Mouse (Mus musculus) adrenal gland (tissue): ENCODE data around the gene Rab43.

Experiments used
- intact Hi-C: fragments of 180-260 bp; cut with DNase I; formaldehyde crosslinking; loops from one replicate; pipeline ENCODE4 v1.15.1; 2025

The Rab43 gene

DNA sequence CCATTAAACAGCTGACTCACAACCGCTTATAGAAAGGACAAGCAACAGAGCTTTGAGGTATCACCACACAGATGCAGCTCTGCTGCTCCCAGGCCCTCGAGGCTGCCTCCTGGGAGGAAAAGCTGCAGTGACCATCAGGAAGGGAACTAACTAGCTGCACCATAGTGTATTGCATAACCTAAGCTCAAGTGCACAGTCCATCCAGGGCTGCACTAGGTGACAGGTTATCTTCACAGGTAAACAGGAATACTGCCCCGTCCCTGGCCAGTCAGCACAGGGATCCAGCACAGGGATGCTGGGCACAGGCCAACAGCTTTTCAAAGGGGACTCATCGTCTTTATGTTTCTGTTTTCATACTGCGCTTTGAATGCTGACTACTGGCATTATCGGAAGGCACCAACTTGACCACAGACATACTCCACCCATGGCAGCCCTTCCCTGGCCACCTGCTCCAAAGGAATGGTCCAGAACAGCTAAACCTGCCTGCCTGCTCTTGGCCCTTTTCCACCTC is 2.3 kb downstream of the Rab43 start:
- intact Hi-C loops: loop anchor here (5.0 kb wide), 1 partner anchor 37 kb away; no protein-coding TSS in a partner anchor

DNA sequence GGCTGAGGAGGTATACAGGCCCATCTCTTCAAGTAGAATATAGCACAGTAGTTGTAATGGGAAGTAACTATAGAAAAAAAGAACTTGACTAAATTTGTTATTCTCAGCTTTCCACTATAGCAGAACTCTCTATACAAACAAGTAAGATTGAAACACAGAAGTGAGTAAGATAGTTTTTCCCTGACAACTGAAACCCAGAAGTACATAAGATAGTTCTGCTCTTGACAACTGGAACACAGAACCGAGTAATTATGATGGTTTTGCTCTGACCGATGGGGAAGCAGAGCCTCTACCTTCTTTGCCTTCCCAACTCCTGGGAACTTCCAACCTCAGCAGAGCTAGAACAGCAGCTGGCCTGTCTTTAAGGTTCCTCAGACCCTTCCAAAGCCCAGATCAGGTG is 2.8 kb downstream of the Rab43 start:
- intact Hi-C loops: loop anchor here (5.0 kb wide), 1 partner anchor 37 kb away; no protein-coding TSS in a partner anchor

DNA sequence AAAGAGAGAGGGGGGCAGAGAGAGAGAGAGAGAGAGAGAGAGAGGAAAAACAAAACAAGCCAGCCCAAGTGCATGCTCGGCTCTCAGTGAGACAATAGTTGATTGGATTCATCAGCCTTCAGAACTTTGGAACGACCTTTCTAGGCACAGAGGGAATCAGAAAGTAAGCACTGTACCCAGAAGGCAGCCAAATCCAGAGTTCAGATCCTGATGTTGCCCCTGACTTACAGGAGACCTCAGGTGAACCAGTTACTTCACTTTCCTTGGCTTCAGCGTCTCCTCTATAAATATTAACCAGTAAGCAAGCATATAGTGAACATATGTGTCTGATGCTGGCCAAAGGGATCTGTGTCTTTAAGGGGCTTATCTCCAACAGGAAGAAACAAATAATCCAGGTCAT is 3.4 kb downstream of the Rab43 start:
- intact Hi-C loops: loop anchor here (5.0 kb wide), 1 partner anchor 36 kb away; no protein-coding TSS in a partner anchor

DNA sequence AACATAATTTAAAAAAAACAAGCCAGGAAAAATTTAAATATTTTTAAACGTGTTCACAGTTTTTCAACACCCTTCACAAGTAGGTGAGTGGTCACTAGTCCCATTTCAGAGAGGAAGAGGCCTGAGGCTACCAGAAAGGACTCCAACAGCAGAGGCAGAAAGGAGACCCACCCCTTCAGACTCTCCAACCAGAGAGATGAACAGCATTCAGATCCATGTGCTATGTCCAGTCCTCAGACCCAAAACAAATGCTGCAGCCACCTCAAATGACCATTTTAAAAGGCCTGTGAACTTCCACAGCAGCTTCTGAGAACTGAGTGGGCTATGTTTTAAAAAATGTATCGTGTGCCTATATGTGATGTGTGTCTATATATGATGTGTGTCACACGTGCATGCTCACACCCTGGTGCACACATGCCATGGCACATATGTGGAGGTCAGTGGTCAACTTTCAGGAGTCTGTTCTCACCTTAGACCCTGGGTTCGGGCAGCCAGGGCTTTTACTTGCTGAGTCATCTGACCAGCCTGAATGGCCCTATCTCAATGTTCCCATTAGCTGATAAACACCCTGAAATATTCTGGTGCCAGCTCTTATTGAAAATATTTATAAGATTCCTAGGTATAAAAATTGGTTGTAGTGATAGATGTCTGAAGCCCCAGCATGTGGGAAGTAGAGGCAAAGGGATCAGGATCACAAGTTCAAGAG is 4.1 kb downstream of the Rab43 start:
- intact Hi-C loops: loop anchor here (5.0 kb wide), 1 partner anchor 36 kb away; no protein-coding TSS in a partner anchor

DNA sequence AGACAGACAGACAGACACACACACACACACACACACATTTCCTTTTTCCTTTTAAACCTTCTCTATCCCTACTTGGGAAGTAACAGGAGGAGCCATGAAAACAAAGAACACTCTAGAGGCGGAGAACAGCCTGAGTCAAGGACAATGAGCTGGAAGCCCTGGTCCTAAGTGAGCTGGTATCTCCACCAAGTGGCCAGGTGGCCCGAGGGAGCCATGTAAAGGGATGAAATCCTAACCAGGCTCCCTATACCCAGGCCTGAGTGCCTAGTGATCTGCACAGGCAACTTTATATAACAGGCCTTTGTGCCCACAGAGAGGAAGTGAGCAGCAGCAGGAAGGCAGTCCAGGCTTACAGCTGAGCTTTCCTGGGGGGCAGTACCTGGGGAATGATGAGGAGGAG is 5.1 kb downstream of the Rab43 start:
- intact Hi-C loops: loop anchor here (5.0 kb wide), 1 partner anchor 35 kb away; no protein-coding TSS in a partner anchor

DNA sequence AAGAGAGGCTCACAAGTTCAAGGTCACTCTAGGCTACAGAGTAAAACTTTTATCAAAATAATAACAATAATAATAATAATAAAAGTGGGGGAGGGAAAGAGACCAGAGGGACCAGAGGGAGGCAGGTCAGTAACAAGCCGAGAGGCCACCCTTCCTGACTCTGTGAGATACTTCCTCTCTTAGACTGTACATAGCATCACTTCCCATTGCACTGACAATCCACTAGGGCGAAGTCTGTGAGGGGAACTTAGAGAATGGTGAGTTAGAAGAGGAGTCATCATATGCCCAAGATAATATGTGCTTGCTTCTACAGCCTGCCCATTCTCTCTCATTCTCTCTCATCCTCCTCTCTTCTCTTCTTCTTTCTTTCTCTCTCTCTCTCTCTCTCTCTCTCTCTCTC is 5.9 kb downstream of the Rab43 start:
- intact Hi-C loops: loop anchor here (5.0 kb wide), 1 partner anchor 34 kb away; no protein-coding TSS in a partner anchor

DNA sequence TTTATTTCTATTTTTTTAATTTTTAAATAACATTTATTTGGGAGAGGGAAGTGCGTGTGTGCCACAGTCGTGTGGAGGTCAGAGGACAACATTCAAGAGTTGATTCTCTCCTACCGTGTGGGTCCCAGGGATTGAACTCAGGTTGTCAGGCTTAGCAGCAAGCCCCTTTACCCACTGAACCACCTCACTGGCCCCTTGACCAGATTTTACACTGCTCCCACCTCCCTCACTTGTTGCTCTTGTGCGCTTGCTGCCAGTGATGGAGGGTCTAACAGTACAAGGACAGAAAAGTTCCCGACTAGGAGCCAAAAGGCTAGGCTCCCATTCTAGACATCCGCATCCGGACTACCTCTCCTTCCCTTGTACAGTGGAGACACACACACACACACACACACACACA is 6.5 kb downstream of the Rab43 start:
- intact Hi-C loops: loop anchor here (5.0 kb wide), 1 partner anchor 33 kb away; no protein-coding TSS in a partner anchor

DNA sequence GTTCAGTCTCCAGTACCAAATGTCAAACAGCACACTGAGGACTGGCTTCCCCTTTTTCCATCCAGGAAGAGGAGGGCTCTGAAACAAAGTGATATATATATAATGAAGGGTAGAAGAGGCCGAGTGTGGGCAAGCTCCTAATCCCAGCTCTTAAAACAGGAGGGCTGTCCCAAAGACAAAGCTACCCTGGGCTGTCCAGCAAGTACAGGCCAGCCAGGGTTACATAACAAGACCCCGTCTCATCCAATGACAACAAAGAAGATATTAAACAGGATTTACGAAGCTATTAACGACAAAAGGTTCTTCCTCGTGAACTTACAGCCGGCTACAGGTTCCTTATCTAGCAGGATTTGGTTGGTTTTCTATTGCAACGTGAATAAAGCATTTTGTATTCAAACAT is 7.1 kb downstream of the Rab43 start:
- intact Hi-C loops: loop anchor here (5.0 kb wide), 1 partner anchor 33 kb away; no protein-coding TSS in a partner anchor

DNA sequence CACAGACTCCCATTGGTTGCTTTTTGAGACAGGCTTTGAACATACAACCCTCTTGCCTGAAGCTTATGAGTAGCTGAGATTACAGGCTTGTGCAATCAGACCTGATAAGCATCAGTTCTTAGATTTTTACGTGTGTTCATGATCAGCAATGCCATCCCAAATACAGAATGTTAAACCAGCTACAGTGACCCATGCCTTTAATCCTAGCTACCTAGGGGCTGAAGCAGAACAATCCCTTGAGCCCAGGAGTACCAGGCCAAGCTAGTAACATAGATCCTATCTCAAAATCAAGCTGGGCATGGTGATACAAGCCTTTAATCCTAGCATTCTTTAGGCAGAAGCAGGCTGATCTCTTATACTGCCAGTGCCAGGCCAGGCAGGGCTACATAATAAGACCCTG is 7.9 kb downstream of the Rab43 start:
- intact Hi-C loops: no loop called here

DNA sequence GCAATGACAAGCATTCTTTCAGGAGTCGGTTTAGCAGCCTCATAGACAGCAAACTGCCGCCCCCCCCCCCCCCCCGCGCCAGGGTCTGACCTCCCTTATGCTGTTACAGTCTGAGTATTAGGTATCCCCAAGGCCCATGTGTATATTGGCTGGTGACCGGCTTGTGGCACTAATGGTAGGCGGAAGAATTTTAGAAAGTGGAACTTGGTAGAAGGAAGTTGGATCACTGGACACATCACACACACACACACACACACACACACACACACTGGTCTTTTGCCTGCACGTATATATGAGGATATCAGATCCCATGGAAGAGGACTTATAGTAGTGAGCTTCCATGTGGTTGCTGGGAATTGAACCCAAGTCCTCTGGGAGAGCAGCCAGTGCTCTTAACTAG is 9.5 kb downstream of the Rab43 start:
- intact Hi-C loops: no loop called here

DNA sequence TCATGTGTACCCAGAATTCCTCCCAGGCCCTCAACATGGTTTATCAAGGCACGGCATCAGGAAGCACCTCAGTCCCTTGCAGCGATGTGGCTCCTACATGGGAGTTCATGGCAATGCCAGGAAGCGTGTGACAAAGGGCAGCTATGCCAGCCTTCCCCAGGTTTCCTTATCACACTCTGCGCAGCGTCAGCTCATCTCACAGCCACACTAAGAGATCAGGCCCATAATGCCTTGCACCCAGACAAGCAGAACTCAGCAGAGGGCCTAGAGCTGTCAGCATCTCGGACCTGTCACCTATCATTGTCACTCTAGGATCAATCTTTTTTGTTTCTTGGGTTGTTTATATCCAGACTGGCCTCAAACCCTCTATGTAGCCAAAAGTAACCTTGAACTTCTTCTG is 12.4 kb downstream of the Rab43 start:
- intact Hi-C loops: no loop called here

DNA sequence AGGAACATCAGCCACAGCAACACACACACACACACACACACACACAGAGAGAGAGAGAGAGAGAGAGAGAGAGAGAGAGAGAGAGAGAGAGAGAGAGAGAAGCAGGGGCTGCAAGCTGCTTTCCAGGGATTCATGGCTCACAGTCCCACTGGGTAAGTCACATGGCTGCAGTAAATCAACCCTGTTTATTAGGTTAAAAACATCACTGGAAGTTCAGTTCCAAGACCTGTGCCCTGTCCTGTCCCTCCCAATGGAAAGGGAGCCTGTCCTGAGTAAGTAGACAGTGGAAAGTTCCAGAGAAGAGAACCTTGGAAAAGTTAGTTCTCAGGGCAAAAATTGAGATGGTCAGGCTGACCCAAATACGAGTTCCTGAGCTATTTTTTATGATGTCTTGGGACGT is 14.6 kb downstream of the Rab43 start:
- intact Hi-C loops: no loop called here

DNA sequence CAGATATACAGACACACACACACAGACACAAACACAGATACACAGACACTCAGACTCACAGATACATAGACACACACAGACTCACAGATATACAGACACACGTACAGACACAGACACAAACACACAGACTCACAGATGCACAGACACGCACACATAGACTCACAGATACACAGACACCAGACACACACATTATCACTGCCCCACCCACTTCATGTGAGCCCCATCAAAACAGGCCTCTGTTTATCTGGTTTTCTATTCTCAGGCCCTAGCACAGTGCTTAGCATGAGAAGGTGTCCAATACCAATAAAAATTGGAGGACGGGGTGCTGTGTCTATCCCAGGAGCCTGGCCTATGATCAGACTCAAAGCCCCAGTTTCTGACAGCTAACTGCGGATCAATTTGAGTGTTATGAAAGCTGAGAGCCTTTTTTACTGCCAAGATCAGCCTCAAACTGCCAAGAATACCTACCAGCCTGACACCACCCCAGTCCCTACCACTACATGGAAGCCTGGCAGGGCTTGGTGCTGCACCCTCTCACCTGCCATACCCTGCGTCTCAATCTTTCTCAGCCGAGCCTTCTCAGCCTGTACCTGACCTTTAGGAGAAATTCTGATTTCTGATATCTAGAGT is 15.6 kb downstream of the Rab43 start:
- intact Hi-C loops: no loop called here

DNA sequence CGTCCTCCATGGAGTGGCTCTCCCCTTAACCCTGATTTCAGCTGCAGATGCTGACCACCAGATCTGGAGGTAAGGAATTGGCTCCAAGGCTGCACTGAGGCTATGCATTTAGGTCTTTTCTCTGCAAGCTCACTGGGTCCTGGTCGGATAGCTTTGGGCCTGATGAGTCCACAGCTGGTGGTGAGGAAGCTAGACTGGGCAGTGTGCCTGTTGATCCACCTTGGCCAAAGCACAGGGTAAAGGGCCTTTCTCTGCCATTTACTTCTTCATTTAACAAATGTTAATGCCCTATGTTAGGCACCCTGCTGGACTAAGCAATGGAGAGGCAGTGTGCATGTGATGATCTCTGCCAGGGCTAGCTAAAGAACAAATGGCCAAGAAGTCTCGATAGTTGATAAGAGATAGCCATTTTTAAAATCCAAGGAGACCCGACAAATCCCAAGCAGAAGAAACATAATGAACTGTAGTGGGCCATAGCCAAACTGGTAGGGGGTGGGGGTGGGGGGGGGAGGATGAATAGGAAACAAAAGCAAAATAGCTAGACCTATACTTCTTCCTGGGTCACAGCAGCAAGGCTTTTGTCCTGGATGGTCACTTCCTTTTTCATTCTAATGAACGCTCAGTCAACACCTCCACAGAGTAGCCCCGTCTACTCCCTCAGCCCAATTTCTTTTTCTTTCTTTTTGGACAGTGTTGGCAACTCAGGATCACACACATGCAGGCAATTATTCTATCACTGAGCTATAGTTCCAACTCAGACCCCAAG is 16.4 kb downstream of the Rab43 start:
- intact Hi-C loops: no loop called here

DNA sequence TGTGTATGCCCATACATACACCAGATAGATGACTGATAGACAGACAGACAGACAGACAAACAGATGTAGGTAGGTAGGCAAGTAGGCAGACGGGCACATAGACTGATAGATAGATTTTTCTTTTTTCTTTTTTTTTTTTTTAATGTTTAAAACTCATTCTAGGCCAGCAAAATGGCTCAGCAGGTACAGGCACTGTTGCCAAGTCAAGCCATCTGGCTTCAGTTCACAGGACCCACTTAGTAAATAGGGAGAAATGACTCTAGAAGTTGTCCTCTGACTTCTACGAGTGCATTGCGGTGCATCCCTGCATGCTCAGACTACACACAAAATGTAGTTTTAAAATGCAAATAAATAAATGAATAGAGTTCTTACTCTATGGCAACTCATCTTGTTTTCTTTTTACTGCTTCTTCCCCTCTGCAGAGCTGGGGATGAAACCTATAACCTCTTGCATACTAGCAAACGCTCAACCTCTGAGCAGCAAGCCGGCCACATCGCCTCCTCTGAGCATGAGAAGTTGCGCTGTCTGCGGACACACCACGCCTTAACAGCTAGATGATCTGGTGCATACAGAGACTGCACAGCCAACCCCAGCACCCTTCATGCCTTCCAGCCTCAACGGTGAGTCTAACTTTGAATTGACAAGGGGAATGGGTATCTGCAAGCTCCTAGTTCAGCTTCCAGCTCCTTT is 18.0 kb downstream of the Rab43 start:
- intact Hi-C loops: no loop called here

DNA sequence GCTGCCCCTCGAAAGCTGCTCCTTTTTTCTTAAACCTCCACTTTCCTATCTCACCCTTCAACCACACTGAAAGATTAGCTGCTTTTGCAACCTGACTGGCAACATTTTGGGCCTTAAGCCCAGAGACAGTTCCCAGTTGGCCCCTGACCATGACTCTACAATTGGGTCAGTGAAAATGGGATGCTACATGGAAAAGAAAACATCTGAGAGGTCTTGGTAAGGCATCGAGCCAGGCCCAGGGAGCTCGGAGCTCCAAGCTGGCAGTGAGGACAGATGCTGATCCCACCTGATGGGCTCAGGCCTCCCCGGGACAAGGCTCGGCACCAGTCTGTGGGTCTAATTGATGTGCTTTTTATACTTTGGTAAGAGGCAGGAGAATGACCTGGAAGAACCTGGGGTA is 20.1 kb downstream of the Rab43 start:
- intact Hi-C loops: no loop called here

DNA sequence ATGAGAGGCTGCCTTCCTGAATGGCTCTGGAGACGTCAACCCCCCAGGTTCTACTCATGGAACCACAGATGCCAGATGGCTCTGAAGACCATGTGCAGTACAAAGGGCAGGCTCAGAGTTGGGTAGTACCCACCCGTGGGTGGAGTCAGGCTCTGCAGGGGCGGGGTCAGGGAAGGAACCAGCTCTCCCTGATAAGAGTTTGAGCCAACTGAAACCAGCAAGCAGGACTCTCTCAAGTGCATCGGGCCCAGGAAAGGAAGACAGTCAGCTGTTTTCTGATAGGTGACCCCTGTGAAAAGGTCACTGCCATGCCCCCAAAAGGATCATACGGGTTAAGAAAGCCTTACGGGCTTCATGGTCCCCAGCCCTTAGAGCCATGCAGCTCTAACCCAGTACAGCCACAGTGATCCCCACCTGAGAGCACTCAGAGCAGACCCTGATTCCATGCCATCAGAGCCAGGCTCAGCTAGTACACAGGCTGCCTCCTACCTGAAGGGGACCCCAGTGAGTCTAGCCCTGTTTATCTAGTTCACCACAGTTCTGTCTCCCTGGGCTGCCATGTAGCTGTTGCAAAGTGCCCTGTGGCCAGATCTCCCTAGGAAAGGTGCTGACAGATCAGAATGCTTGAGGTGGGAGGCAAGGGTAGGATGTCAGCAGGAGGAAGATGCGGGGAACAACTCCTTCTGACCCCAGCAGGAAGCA is 21.0 kb downstream of the Rab43 start:
- intact Hi-C loops: no loop called here

DNA sequence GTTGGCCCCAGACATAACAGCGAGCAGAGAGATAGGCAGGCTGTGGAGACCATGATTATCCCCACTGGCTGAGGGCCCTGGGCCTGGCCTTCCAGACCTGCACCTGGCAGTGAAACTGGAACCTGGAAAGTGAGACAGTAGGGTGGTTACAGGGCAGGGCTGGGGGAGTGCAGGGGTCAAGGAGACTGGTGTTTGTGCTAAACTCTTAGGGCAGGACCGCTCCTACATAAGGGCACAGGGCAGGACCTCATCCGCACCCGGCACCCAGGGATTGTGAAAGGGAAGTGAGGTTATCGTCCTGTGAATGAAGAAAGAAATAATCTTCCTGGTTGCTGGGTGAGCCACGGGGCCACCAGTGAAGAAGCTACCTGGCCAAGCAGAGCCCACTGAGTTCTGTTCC is 22.2 kb downstream of the Rab43 start:
- intact Hi-C loops: no loop called here

DNA sequence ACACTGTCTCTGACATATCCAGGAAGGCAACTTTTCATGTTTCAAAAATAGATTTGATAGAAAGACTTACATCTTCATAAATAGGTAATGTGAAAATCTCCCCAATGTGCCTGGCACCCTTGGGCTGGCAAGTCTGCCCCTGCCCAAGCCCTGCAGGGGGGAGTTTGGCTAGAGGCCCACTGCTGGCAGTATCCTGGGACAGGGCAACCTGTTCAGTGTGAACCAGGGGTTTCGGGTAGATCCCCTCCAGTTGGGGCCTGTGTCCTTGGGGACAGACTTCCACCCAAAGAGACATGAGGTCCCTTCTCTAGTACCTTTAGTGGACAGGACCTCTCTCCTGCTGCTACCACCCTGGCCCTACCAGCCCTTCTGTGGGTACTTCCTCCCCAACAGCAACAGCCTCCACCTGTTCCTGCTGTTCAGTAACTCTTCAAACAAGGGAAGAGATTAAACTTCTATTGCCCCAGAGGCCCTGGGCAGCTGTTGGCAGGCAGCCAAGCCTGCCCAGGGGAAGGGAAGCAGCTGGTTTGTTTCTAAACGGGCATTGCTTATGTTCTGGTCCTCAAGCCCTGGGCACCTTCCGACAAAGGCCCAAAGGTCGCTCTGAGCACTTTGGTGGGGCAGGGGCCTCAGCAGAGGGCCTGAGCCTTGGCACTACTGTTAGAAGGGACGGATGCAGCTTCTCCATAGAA is 22.9 kb downstream of the Rab43 start:
- intact Hi-C loops: no loop called here
